Mouse (Mus musculus) ES-E14 (cell line): Measurements from ENCODE around the gene AC131692.1.

Source experiments
- CHD2 ChIP-seq: IDR thresholded peaks from 2 replicates; pipeline ENCODE4 v1.6.1; 2014; ENCODE audit warnings: mild to moderate bottlenecking, low read depth, low read length, inconsistent platforms
- HCFC1 ChIP-seq: IDR thresholded peaks from 2 replicates; pipeline ENCODE4 v1.6.1; 2012; ENCODE audit warnings: low read length, inconsistent platforms, borderline replicate concordance; ENCODE audit not compliant: insufficient read depth
- MAFK ChIP-seq: IDR thresholded peaks from 2 replicates; pipeline ENCODE4 v1.6.1; 2014; ENCODE audit warnings: mild to moderate bottlenecking, low read depth, low read length, inconsistent platforms; ENCODE audit not compliant: insufficient read depth
- ZC3H11A ChIP-seq: IDR thresholded peaks from 2 replicates; pipeline ENCODE4 v1.6.1; 2012; ENCODE audit warnings: low read depth, mild to moderate bottlenecking, inconsistent platforms, low read length, borderline replicate concordance
- ZNF384 ChIP-seq: IDR thresholded peaks from 2 replicates; pipeline ENCODE4 v1.6.1; 2012; ENCODE audit warnings: low read depth, low read length, inconsistent platforms

- TF ChIP-seq HCFC1, result no peak
- TF ChIP-seq MAFK, result no peak
- no peak for TF ChIP-seq CHD2
- TF ChIP-seq ZC3H11A, result no peak
- TF ChIP-seq ZNF384, result no peak
These were observed 48.6 kb upstream of the AC131692.1 start for GRCm38 (mm10) chr19:6045366-6046293.
